ENCODE assay signal across 35 mouse cellular contexts in genomic region chr1:170076339-170076738, GRCm38 (mm10). TPM values are rescaled to one million over a fixed set of nuclear protein-coding genes. Genes with fewer than 3 reads are reported as not detected.
"Had no signal": no experiment of that assay in that cellular context is flagged by ENCODE, and none has a peak within 500 bp of the region (broad histone marks: within the 10 kb centered on the region; RNA-seq: fewer than 3 reads in every experiment).

No protein-coding gene starts in this region.

- H3K4me1 ChIP-seq: limb, embryonic 10.5 days; limb, embryonic 12.5 days; liver, embryonic 12.5 days; liver, embryonic 13.5 days; liver, embryonic 15.5 days; megakaryocyte, embryonic 14.5 days; midbrain, embryonic 10.5 days; midbrain, embryonic 12.5 days; midbrain, embryonic 13.5 days; midbrain, embryonic 15.5 days had no signal

- H3K27ac ChIP-seq: left cerebral cortex, adult 2 months; limb, embryonic 10.5 days; limb, embryonic 12.5 days; limb, embryonic 13.5 days; limb, embryonic 15.5 days; liver, embryonic 12.5 days; liver, embryonic 13.5 days; liver, embryonic 14.5 days; liver, embryonic 15.5 days; lung, embryonic 15.5 days; macrophage; midbrain, embryonic 10.5 days; midbrain, embryonic 12.5 days; midbrain, embryonic 13.5 days; midbrain, embryonic 15.5 days had no signal

- H3K36me3 ChIP-seq: liver, embryonic 12.5 days; liver, embryonic 13.5 days; liver, embryonic 15.5 days; lung, embryonic 15.5 days; midbrain, embryonic 10.5 days; midbrain, embryonic 12.5 days; midbrain, embryonic 13.5 days; midbrain, embryonic 15.5 days had no signal

- H3K9me3 ChIP-seq: limb, embryonic 10.5 days; limb, embryonic 12.5 days; limb, embryonic 13.5 days; limb, embryonic 15.5 days; liver, embryonic 12.5 days; liver, embryonic 13.5 days; liver, embryonic 15.5 days; lung, embryonic 15.5 days; midbrain, embryonic 10.5 days; midbrain, embryonic 12.5 days; midbrain, embryonic 13.5 days; midbrain, embryonic 15.5 days had no signal

- H3K4me2 ChIP-seq: limb, embryonic 12.5 days; limb, embryonic 13.5 days; limb, embryonic 15.5 days; liver, embryonic 11.5 days; liver, embryonic 12.5 days; liver, embryonic 13.5 days; liver, embryonic 15.5 days; lung, embryonic 14.5 days; lung, embryonic 15.5 days; midbrain, embryonic 11.5 days; midbrain, embryonic 12.5 days; midbrain, embryonic 13.5 days; midbrain, embryonic 15.5 days had no signal

- H3K4me3 ChIP-seq: left cerebral cortex, adult 2 months; limb, embryonic 10.5 days; limb, embryonic 12.5 days; limb, embryonic 13.5 days; limb, embryonic 15.5 days; liver, embryonic 12.5 days; liver, embryonic 13.5 days; liver, embryonic 15.5 days; lung, embryonic 15.5 days; megakaryocyte, embryonic 14.5 days; midbrain, embryonic 10.5 days; midbrain, embryonic 12.5 days; midbrain, embryonic 13.5 days; midbrain, embryonic 15.5 days; myocyte had no signal

- ATAC-seq: liver, embryonic 12.5 days; liver, postnatal 0 days; lung, postnatal 0 days; midbrain, embryonic 13.5 days; midbrain, embryonic 15.5 days; midbrain, embryonic 16.5 days had no signal

- DNase-seq: left cerebral cortex, postnatal 4 days; liver; liver, embryonic 13.5 days; liver, postnatal 0 days; lung, adult 18-20 months; lung, adult 2 months; lung, embryonic 14.5 days; lung, postnatal 10 days; lung, postnatal 14 days; lung, postnatal 36 days; lung, postnatal 4 days; midbrain, embryonic 14.5 days had no signal

- H3K27me3 ChIP-seq: limb, embryonic 12.5 days; limb, embryonic 13.5 days; limb, embryonic 15.5 days; liver, embryonic 12.5 days; liver, embryonic 13.5 days; liver, embryonic 15.5 days; lung, embryonic 15.5 days; megakaryocyte, embryonic 14.5 days; midbrain, embryonic 12.5 days; midbrain, embryonic 13.5 days; midbrain, embryonic 15.5 days had no signal

- H3K9ac ChIP-seq: limb, embryonic 12.5 days; limb, embryonic 13.5 days; limb, embryonic 15.5 days; liver, embryonic 12.5 days; liver, embryonic 13.5 days; liver, embryonic 14.5 days; liver, embryonic 15.5 days; liver, postnatal 0 days; lung, embryonic 14.5 days; lung, embryonic 15.5 days; midbrain, embryonic 12.5 days; midbrain, embryonic 13.5 days; midbrain, embryonic 15.5 days had no signal

RNA-seq across cellular contexts. Expression of gene Ddr2, which starts 34.2 kb away (rescaled TPM):
- total RNA-seq: megakaryocyte progenitor cell, adult 5-6 weeks; megakaryocyte-erythroid progenitor cell, adult 5-6 weeks; monocyte, adult 5-6 weeks had no signal
